Comparison of ENCODE assay signal across 13 mouse cellular contexts in the genomic region with DNA sequence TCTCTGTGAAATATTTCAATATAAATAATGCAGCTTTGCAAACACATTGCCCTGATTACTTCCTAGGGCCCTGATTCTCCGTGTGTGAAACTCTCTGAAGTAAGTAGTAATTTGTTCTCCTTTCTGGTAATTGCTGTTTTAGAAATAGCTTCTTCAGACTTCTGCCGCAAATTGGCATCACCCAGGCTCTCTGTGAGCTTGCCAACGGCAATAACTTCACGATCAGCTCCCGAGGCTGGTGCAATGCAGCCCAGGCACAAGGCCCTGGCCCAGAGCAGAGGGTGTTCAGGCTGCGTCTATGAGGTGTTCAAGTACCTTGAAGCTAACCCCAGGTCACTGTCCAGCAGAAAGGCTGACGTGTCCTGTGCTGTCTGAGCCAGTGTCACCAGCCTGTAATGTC.
DNase-seq lines count a peak whose midpoint lies in the region.
"Had no signal": no experiment of that assay in that cellular context is flagged by ENCODE, and none has a peak within 500 bp of the region (broad histone marks: within the 10 kb centered on the region; RNA-seq: fewer than 3 reads in every experiment).

No protein-coding gene starts in this region.

- DNase-seq in layer of hippocampus, adult 9-11 months: peak; percentile 32
- no peak for DNase-seq in layer of hippocampus, adult 11-12 months (ENCODE audit: low spot score)
- peak; percentile 45 for DNase-seq in right cerebral cortex, adult 18-20 months
- no peak for DNase-seq in right cerebral cortex, postnatal 36 days (ENCODE audit: low spot score in 2 of 2)
- peak; percentile 36 to 47 for DNase-seq in left cerebral cortex, adult 9 months (ENCODE audit: low spot score in 2 of 2)
- DNase-seq in telencephalon, adult 2 months (ENCODE audit: low read depth, low spot score): peak; percentile 53
- no peak for DNase-seq in ovary, postnatal 14 days (ENCODE audit: low spot score)
- DNase-seq: cerebellum, adult 9-10 months; gastrocnemius, adult 2 months; heart, postnatal 14 days; kidney, adult 9 months; kidney, postnatal 36 days; thymus, postnatal 14 days had no signal

Comparison
In these comparisons a context has a peak if more than half of its experiments do, and no peak if none do; other contexts are left out.
1. DNase-seq: peak in layer of hippocampus, adult 9-11 months (single experiment), right cerebral cortex, adult 18-20 months (single experiment), left cerebral cortex, adult 9 months (2 of 2) and telencephalon, adult 2 months (single experiment); none in layer of hippocampus, adult 11-12 months (single experiment), right cerebral cortex, postnatal 36 days (0 of 2) and ovary, postnatal 14 days (single experiment).